Mouse (Mus musculus) cerebellum, postnatal 10 days (tissue): ENCODE results near the gene Svip.

ENCODE experiments used
- DNase-seq, 2 experiments: peaks; one replicate each; pipeline ENCODE4 v3.0.0; 2021; ENCODE audit warnings: mixed read lengths in 2 of 2

Svip gene

DNA sequence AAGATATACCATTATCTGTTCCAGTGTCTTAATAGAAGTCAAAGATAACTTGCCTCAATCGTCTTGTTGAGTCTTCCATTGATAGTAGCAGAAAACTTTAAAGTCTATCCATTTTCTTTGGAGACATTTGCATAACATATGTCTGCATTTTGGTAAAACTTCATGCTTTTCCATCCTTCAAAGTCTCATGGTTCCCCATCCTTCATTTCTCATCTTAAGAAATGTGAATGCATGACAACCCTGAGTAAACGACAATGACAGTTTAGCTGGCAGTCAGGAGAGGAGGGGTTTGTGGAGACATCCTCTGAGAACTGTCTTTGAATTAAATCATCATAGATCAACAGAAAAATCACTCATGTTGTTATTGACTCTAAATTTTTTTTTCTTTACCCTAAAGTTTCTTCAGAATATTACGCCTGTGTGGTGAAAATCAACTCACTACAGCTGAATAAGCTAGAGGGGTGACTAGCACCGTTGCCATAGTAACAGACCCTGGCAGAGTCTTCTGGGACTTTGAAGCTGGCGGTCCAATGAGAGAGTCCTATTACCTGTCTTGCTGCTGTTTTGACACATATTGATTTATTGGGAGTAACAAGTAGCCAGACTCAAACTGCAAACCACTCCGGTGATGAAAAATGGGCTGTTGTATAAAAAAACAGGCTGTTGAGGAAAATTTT, 45.0 kb downstream of the Svip start:
- peak; percentile 35 for DNase-seq

DNA sequence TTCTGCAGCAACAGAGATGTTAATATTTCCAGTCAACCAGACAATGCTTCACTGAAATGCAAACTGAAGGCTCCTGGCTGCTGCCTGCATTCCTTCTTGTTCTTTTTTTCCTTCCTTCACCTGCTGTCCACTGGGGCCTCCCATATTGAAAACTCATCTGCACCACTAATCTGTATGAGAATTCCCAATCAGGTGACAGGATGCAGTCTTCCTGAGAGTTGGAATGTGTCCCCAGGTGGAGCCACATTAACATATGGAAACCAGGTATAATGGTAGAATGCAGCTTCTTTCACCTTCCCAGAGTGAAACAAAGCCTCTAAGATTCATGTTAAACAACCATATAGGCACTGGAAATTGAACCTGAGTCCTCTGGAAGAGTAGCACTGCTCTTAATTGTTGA, 48.1 kb downstream of the Svip start:
- no peak for DNase-seq

DNA sequence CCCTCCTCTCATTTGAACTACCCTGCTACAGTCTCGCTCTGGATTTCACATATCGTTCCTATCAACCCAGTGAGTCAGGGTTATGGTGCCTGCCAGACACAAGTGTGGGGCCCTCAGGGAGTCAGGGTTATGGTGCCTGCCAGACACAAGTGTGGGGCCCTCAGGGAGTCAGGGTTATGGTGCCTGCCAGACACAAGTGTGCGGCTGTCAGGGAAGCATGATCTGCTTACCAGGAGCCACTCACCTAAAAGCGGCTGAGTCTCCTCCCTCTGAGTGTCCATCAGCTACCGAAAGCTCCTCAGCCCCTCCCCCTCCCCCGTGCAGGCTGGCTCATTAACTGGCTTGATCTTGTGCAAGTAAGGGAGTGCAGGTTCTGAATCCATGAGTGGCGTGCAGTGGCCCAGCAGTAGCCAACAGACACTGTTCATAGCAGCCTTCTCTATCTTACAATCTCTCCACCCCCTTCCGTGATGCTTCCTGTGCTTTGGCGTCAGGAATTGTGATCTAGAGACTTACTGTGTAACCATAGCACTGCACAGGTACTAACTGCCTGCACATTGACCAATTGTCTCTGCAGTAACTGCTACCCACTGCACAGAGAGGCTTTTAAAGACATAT, 50.3 kb downstream of the Svip start:
- DNase-seq, result peak; percentile 29 to 30
